Mouse (Mus musculus) ES-Bruce4 (cell line): ENCODE measurements around the gene Hemk1. TPM values are rescaled to one million over a fixed set of nuclear protein-coding genes. Genes with fewer than 3 reads are reported as not detected.

Experiments used
- H3K27ac ChIP-seq: 2 replicates; pipeline ENCODE4 v1.5.1; 2012; ENCODE audit warnings: low read length, inconsistent platforms; ENCODE audit not compliant: insufficient read depth
- H3K27me3 ChIP-seq: 2 replicates; pipeline ENCODE4 v1.6.1; 2012; ENCODE audit warnings: mild to moderate bottlenecking, low read length, inconsistent platforms; ENCODE audit not compliant: control insufficient read depth, poor library complexity, insufficient read depth, severe bottlenecking
- H3K36me3 ChIP-seq: 2 replicates; pipeline ENCODE4 v1.6.1; 2012; ENCODE audit warnings: inconsistent platforms, mild to moderate bottlenecking, low read length, moderate library complexity; ENCODE audit not compliant: control insufficient read depth, poor library complexity, insufficient read depth, severe bottlenecking
- H3K4me1 ChIP-seq: one replicate; pipeline ENCODE4 v1.8.1; 2011; ENCODE audit warnings: low read length; ENCODE audit not compliant: control insufficient read depth, insufficient read depth
- H3K4me3 ChIP-seq: 2 replicates; pipeline ENCODE4 v1.5.1; 2011; ENCODE audit warnings: low read depth, mild to moderate bottlenecking, low read length
- H3K9ac ChIP-seq: 2 replicates; pipeline ENCODE4 v1.6.1; 2012; ENCODE audit warnings: low read depth, mild to moderate bottlenecking, inconsistent platforms; ENCODE audit not compliant: poor library complexity, severe bottlenecking
- H3K9me3 ChIP-seq: replicated peaks from 2 replicates; pipeline ENCODE4 v1.6.1; 2012; ENCODE audit warnings: mild to moderate bottlenecking, low read length, inconsistent platforms; ENCODE audit not compliant: control insufficient read depth, poor library complexity, insufficient read depth, severe bottlenecking
- CTCF ChIP-seq: IDR thresholded peaks from one replicate; pipeline ENCODE4 v1.8.1; 2011; ENCODE audit warnings: low read depth, low read length
- EP300 ChIP-seq: IDR thresholded peaks from 2 replicates; pipeline ENCODE4 v1.6.1; 2011; ENCODE audit warnings: low read depth, low read length; ENCODE audit not compliant: insufficient read depth
- POLR2A ChIP-seq: IDR thresholded peaks from one replicate; pipeline ENCODE4 v1.8.1; 2011; ENCODE audit warnings: low read length; ENCODE audit not compliant: insufficient read depth
- polyA plus RNA-seq: library from polyadenylated mRNA; stranded (reverse); fragments of >200 nt; gene quantifications from 2 replicates; pipeline ENCODE4 v1.2.4, GENCODE M21; 2011; ENCODE audit warnings: low read depth; ENCODE audit not compliant: missing spikeins, insufficient read depth, insufficient read length

Gene Hemk1
- polyA plus RNA-seq, 1 experiment = 11.0 TPM

DNA sequence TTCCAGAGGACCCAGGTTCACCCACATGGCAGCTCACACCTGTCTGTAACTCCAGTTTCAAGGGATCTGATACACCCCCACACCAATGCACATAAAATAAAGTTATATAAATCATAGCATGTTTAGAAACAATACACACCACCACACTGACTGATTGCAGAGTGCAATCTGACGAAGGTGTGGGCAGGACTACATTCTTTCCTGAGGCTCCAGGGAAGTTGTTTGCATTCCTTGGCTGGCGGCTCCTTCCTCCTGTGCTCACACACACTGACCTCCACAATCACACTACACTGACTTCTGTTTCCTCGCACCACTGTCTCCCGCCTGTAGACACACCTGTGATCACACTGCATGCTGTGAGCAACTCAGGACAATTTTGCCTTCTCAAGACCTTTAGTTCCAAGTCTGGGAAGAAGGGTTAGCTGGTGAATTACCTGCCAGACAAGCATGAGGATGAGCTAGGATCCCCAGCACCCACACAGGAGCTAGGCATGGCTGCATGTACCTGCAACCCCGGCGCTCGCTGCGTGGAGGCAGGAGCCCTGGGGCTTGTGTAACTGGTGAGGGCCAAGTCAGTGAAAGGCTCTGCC lies 15.6 kb downstream of the Hemk1 start:
- TF ChIP-seq POLR2A (no peak), EP300 (no peak), CTCF (no peak)
- Histone ChIP-seq H3K36me3 (no peaks in the 10 kb centered on the region), H3K9me3 (no peaks in the 10 kb centered on the region), H3K27ac (no peak overlapping the region), H3K27me3 (no peaks in the 10 kb centered on the region), H3K4me1 (peaks cover 6% of the 10 kb centered on the region), H3K9ac (no peak overlapping the region), H3K4me3 (no peak overlapping the region)

DNA sequence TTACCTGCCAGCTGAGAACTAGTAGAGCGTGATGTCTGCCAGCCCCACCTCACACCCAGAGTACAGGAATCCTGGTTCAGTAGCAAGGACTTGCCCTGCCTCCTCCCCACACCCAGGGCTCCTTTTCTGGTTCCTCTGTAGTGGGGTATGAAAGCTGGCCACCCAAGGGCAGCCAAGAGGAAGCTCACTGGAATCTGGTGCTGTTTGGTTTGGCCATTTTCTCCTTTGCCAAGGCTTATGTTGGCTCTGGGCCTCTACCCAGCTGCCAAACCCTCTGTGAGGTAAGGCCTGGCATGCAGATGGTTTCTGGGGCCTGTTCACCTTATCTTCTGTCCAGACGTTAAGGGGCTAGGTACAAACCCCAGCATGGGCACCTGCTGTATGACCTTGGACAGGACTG lies 22.4 kb downstream of the Hemk1 start:
- Histone ChIP-seq H3K9me3 (no peaks in the 10 kb centered on the region), H3K9ac (no peak overlapping the region), H3K4me3 (no peak overlapping the region), H3K36me3 (no peaks in the 10 kb centered on the region), H3K27ac (no peak overlapping the region), H3K27me3 (no peaks in the 10 kb centered on the region), H3K4me1 (no peaks in the 10 kb centered on the region)
- no peak for TF ChIP-seq EP300
- TF ChIP-seq POLR2A = no peak
- TF ChIP-seq CTCF = no peak

DNA sequence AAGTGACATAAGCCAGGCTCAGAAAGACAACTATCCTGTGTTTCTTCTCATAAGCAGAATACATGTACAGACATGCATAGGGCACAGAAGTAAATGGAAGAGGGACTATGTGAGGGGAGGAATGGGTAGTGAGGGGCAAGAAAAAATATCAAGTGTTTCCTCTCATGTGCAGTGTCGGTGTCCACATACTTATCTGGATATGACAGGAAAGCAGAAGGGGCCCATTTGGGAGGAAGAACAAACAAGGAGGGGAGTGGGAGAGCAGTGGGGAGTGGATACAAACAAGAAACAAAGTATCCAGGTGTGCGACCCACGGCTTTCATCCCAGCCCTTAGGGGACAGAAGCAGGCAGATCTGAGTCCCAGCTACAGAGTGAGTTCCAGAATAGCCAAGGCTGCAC lies 24.2 kb downstream of the Hemk1 start:
- Histone ChIP-seq H3K9me3 (no peaks in the 10 kb centered on the region), H3K27me3 (no peaks in the 10 kb centered on the region), H3K4me3 (no peak overlapping the region), H3K4me1 (no peaks in the 10 kb centered on the region), H3K9ac (no peak overlapping the region), H3K27ac (no peak overlapping the region), H3K36me3 (no peaks in the 10 kb centered on the region)
- TF ChIP-seq POLR2A (no peak), CTCF (no peak), EP300 (no peak)

DNA sequence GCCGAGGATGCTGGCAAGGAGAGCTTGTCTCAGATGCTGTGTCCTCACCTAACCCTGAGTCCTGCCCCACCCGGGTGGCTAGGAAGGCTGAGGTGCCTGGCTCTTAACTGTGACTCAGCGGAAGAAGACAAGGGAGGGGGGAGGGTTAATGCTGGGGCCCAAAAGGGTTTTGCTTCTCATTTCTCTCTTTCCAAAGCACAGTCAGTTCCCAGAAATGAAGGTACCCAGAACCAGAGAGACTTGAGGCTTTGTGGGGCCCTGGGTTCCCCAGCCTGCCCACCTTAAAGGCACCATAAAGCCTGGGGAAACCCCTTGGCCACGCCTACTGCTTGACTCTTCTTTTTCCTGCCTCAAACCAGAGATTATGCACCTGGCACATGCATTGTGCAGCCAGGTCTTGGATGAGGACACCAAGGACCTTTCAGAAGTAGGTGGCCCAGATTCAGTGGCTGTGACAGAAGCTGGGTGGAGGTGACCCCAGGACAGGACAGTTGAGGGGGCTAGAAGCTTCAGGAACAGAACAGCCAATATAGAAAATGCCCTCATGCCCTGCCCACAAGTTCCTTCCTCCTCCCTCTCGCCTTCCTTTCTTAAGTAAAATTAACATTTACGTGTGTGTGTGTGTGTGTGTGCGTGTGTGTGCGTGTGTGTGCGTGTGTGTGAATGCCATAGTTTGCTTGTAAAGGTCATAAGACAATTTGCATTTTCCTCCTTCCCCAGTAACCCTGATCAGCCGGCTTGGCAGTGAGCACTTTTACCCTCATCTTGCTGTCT lies 25.2 kb downstream of the Hemk1 start:
- Histone ChIP-seq H3K9me3 (no peaks in the 10 kb centered on the region), H3K27ac (no peak overlapping the region), H3K4me3 (no peak overlapping the region), H3K4me1 (no peaks in the 10 kb centered on the region), H3K9ac (no peak overlapping the region), H3K36me3 (no peaks in the 10 kb centered on the region), H3K27me3 (no peaks in the 10 kb centered on the region)
- TF ChIP-seq CTCF (no peak), POLR2A (no peak), EP300 (no peak)

DNA sequence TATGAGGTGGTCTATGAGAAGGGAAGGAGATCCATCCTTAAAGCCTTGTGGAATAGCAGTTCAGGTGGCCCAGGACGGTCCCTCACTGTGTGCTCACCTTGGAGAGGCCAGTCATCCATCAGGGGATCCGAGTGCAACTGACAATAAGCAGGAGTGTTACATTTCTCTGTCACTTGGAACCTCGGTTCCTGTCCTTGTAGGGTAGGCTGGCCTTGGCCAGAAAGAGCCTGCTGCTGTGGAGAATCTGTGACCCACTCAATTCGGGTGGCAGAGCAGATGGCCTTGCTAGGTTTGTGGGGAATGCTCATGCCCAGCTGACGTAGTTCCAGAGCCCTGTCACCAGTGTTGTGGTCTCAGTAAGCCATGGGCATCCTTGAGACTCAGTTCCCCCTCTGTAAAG lies 28.6 kb downstream of the Hemk1 start:
- H3K27me3 ChIP-seq = no peaks in the 10 kb centered on the region
- TF ChIP-seq POLR2A = no peak
- TF ChIP-seq CTCF = no peak
- TF ChIP-seq EP300 = no peak
- no peaks in the 10 kb centered on the region for H3K9me3 ChIP-seq
- no peak overlapping the region for H3K4me3 ChIP-seq
- H3K4me1 ChIP-seq = no peaks in the 10 kb centered on the region
- H3K27ac ChIP-seq = no peak overlapping the region
- H3K36me3 ChIP-seq = no peaks in the 10 kb centered on the region
- no peak overlapping the region for H3K9ac ChIP-seq

DNA sequence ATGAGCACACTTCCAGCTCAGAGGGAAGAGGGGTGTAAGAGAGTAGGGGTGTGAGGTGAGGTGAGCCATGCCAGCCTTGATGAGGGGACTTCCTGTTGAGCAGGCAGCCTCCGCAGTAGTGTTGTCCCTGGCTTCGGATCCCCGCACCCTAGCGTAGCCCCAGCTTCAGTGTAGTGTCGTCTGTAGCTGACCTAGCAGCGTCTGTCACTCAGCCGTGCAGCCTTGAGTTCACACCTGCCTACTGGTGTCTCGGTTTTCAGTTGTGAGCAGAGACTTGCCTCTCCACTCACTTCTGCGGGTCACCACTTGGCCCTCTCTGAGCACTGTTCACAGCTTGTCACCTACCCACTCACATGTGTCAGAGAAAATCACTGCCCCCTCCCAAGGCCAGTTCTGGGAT lies 29.0 kb downstream of the Hemk1 start:
- TF ChIP-seq EP300 (no peak), CTCF (no peak), POLR2A (no peak)
- Histone ChIP-seq H3K36me3 (no peaks in the 10 kb centered on the region), H3K9me3 (no peaks in the 10 kb centered on the region), H3K4me3 (no peak overlapping the region), H3K27ac (no peak overlapping the region), H3K9ac (no peak overlapping the region), H3K4me1 (no peaks in the 10 kb centered on the region), H3K27me3 (no peaks in the 10 kb centered on the region)
